Mouse (Mus musculus) liver, adult 2 months (tissue): Measurements from ENCODE around the gene Phf13.

Experiments
- CTCF ChIP-seq: fragments of 200-500 bp; IDR thresholded peaks from 2 replicates; pipeline ENCODE4 v1.5.1; 2011; ENCODE audit warnings: low read depth, low read length, control low read depth
- POLR2A ChIP-seq: fragments of 200-500 bp; IDR thresholded peaks from 2 replicates; pipeline ENCODE4 v1.6.1; 2011; ENCODE audit warnings: low read length, control low read depth; ENCODE audit not compliant: insufficient read depth; ENCODE audit errors: extremely low read depth

DNA sequence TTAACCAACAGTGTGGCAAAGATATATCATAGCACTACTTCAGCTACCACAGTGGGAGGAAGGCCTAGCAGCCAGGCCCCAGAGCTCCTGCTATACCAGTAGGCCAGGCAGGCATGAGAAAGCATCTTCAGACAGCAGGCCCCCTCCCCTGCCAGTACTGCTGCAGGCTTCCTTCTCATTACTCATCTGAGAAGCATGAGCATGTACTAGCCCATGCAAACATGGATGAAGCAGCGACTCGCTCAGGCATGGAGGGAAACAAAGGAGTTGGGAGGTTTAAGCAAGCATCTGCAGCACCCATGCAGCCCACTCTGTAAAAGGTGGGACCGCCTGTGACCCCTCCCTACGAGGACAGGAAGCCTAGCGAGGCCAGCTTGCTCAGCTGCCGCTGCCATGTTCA is 23.0 kb upstream of the Phf13 start:
- TF ChIP-seq CTCF (no peak), POLR2A (no peak)
